38 mouse cellular contexts compared by ENCODE assay signal in the genomic region with DNA sequence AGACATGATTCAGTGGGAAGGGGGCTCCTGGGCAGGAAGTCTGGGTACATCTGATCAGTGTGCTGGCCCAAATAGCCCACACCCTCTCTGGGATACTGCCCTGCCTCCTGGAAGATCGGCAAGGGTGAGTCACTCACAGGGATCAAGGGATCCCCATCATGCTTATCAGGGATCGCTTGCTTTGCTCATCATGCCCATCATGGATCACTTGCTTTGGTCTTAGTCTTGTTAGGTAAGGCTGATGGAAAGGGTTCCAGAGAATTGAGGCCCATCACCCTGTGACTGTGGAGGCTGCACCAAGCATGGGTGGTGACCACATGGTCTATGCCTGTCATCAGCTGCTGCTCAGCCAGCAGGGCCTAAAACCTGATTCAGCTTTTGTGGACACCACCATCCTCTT. TPM values are rescaled to one million over a fixed set of nuclear protein-coding genes. Genes with fewer than 3 reads are reported as not detected.
DNase-seq lines count a peak whose midpoint lies in the region; ATAC-seq and TF ChIP-seq lines count a peak whose summit lies in the region.
"Had no signal": no experiment of that assay in that cellular context is flagged by ENCODE, and none has a peak within 500 bp of the region (broad histone marks: within the 10 kb centered on the region; RNA-seq: fewer than 3 reads in every experiment).

No protein-coding gene starts in this region.

- 0 out of 2 replicates have a peak, but pooled peaks have one; percentile 45 for ATAC-seq in intestine, embryonic 14.5 days (replicated peaks; ENCODE audit: low FRiP score, low TSS enrichment, low read depth)
- no peak for ATAC-seq in intestine, embryonic 16.5 days
- no peak for ATAC-seq in Patski
- ATAC-seq: forebrain, embryonic 13.5 days; intestine, embryonic 15.5 days; midbrain, embryonic 13.5 days had no signal

- POLR2A ChIA-PET in Patski (lab: Charles Lee), result no interaction called here

- TF ChIP-seq CTCF in Patski (IDR thresholded peaks at IDR 0.05), result no peak

- H3K9me3 ChIP-seq in intestine, embryonic 14.5 days (ENCODE audit: control insufficient read depth, low read length), result no peaks in the 10 kb centered on the region
- H3K9me3 ChIP-seq in intestine, embryonic 16.5 days (ENCODE audit: control insufficient read depth, low read length), result no peaks in the 10 kb centered on the region
- H3K9me3 ChIP-seq: forebrain, embryonic 13.5 days; heart, embryonic 13.5 days; hindbrain, embryonic 15.5 days; intestine, embryonic 15.5 days; limb, embryonic 12.5 days; megakaryocyte, embryonic 14.5 days; midbrain, embryonic 13.5 days had no signal

- H3K4me2 ChIP-seq in intestine, embryonic 14.5 days (ENCODE audit: low read length), result no peak overlapping the region
- no peak overlapping the region for H3K4me2 ChIP-seq in intestine, embryonic 16.5 days (ENCODE audit: low read depth, low read length)
- H3K4me2 ChIP-seq: forebrain, embryonic 13.5 days; heart, embryonic 13.5 days; hindbrain, embryonic 15.5 days; intestine, embryonic 15.5 days; limb, embryonic 12.5 days; liver, embryonic 11.5 days; midbrain, embryonic 13.5 days had no signal

- CTCF ChIA-PET in Patski (lab: Charles Lee), result interaction anchor here (1.1 kb wide), 1 partner anchor 10 kb away, joined by 4 read pairs; no protein-coding TSS in a partner anchor

- H3K36me3 ChIP-seq in intestine, embryonic 14.5 days (ENCODE audit: control insufficient read depth, insufficient read depth, low read length), result no peaks in the 10 kb centered on the region
- no peaks in the 10 kb centered on the region for H3K36me3 ChIP-seq in intestine, embryonic 16.5 days (ENCODE audit: control insufficient read depth, insufficient read depth, low read length)
- H3K36me3 ChIP-seq: heart, embryonic 13.5 days; hindbrain, embryonic 15.5 days; intestine, embryonic 15.5 days; limb, embryonic 12.5 days; midbrain, embryonic 13.5 days had no signal

- H3K4me3 ChIP-seq in intestine, embryonic 14.5 days (ENCODE audit: low read depth, low read length), result no peak overlapping the region
- no peak overlapping the region for H3K4me3 ChIP-seq in intestine, embryonic 16.5 days (ENCODE audit: low read length)
- H3K4me3 ChIP-seq: forebrain, embryonic 13.5 days; heart, adult 2 months; heart, embryonic 13.5 days; hindbrain, embryonic 15.5 days; intestine, embryonic 15.5 days; limb, embryonic 12.5 days; megakaryocyte, embryonic 14.5 days; midbrain, embryonic 13.5 days had no signal

- H3K9ac ChIP-seq in intestine, embryonic 14.5 days (ENCODE audit: low read length), result no peak overlapping the region
- H3K9ac ChIP-seq in intestine, embryonic 16.5 days (ENCODE audit: low read depth, low read length), result no peak overlapping the region
- H3K9ac ChIP-seq: forebrain, embryonic 13.5 days; heart, embryonic 13.5 days; hindbrain, embryonic 15.5 days; intestine, embryonic 15.5 days; limb, embryonic 12.5 days; midbrain, embryonic 13.5 days had no signal

- 0 out of 2 replicates have a peak, but pooled peaks cover 3% of the 10 kb centered on the region for H3K4me1 ChIP-seq in intestine, embryonic 14.5 days (replicated peaks; ENCODE audit: control insufficient read depth, insufficient read depth, low read length)
- no peaks in the 10 kb centered on the region for H3K4me1 ChIP-seq in intestine, embryonic 16.5 days (ENCODE audit: control insufficient read depth, insufficient read depth, low read length)
- H3K4me1 ChIP-seq: forebrain, embryonic 13.5 days; hindbrain, embryonic 15.5 days; intestine, embryonic 15.5 days; midbrain, embryonic 13.5 days had no signal

- no peak overlapping the region for H3K27ac ChIP-seq in intestine, embryonic 14.5 days (ENCODE audit: low read depth)
- no peak overlapping the region for H3K27ac ChIP-seq in intestine, embryonic 16.5 days (ENCODE audit: low read length)
- H3K27ac ChIP-seq: forebrain, embryonic 13.5 days; heart, embryonic 13.5 days; intestine, embryonic 15.5 days; kidney, postnatal 0 days; limb, embryonic 12.5 days; midbrain, embryonic 13.5 days had no signal

- peak; percentile 25 for DNase-seq in adrenal gland, adult 2 months
- no peak for DNase-seq in adrenal gland, adult 8-10 months
- no peak for DNase-seq in intestine, embryonic 14.5 days (ENCODE audit: low spot score)
- peak; percentile 63 for DNase-seq in 3T3-L1 (ENCODE audit: low read depth, low spot score)
- DNase-seq in Patski (ENCODE audit: low read depth, low spot score), result peak; percentile 9
- no peak for DNase-seq in retina, postnatal 1 day
- DNase-seq: cerebellum, adult 11 months; cerebellum, adult 9-10 months; cerebellum, postnatal 36 days; gastrocnemius, postnatal 25 days; heart, adult 2 months; heart, postnatal 10 days; kidney, adult 8-10 months; kidney, postnatal 4 days; layer of hippocampus, adult 9-11 months; lung, postnatal 4 days; right cerebral cortex, postnatal 14 days had no signal

- 68% methylated on average over 2 of the region's 2 CpGs for WGBS in intestine, embryonic 14.5 days
- 67% methylated on average over 2 of the region's 2 CpGs for WGBS in intestine, embryonic 16.5 days

- in situ Hi-C loops in Patski (cut with MboI; ENCODE audit: low pct_unique_long_range_greater_than_20kb), result no loop called here

- H3K27me3 ChIP-seq in intestine, embryonic 14.5 days (replicated peaks; ENCODE audit: control insufficient read depth, insufficient read depth, low read length), result no peaks in the 10 kb centered on the region
- no peaks in the 10 kb centered on the region for H3K27me3 ChIP-seq in intestine, embryonic 16.5 days (replicated peaks; ENCODE audit: control insufficient read depth, insufficient read depth, low read length)
- no peaks in the 10 kb centered on the region for H3K27me3 ChIP-seq in Patski
- H3K27me3 ChIP-seq: forebrain, embryonic 13.5 days; heart, embryonic 13.5 days; hindbrain, embryonic 15.5 days; intestine, embryonic 15.5 days; limb, embryonic 12.5 days; midbrain, embryonic 13.5 days had no signal

RNA-seq across cellular contexts. Expression of a gene that starts 21.6 kb away (rescaled TPM):
- 10 to 100 TPM; 14.7 to 24.7 TPM for total RNA-seq in adrenal gland, adult 2 months (2021)
- 35.5 and 36.4 TPM in 2 replicates for polyA plus RNA-seq in adrenal gland, adult 2 months (2012; rRNA removed)
- total RNA-seq in adrenal gland, adult 8-10 months (2022), result 10 to 100 TPM; 21.3 to 31.3 (median 28.5) TPM
- polyA plus RNA-seq in intestine, embryonic 14.5 days (2014; fragmentation: Nextera tagmentation; extraction: Ambion mirVana), result 12.8 and 13.2 TPM in 2 replicates
- polyA plus RNA-seq in intestine, embryonic 16.5 days (2015; fragmentation: Nextera tagmentation; extraction: Ambion mirVana), result 14.4 and 15.9 TPM in 2 replicates
- 20.8 TPM for polyA plus RNA-seq in Patski (2021)
- total RNA-seq: MEL; monocyte, adult 5-6 weeks had no signal

RNA-seq across cellular contexts. Expression of a gene that starts 24.5 kb away (rescaled TPM):
- total RNA-seq in adrenal gland, adult 2 months (2021), result 1 to 10 TPM in 1 of 2 experiments, under 1 TPM in 1; 0.78 to 1.6 TPM
- polyA plus RNA-seq in adrenal gland, adult 2 months (2012; rRNA removed), result 0.87 and 1.5 TPM in 2 replicates
- 1 to 10 TPM; 1.8 to 2.7 (median 2.3) TPM for total RNA-seq in adrenal gland, adult 8-10 months (2022)
- polyA plus RNA-seq in intestine, embryonic 14.5 days (2014; fragmentation: Nextera tagmentation; extraction: Ambion mirVana), result 2.7 and 2.9 TPM in 2 replicates
- 2.7 and 3.5 TPM in 2 replicates for polyA plus RNA-seq in intestine, embryonic 16.5 days (2015; fragmentation: Nextera tagmentation; extraction: Ambion mirVana)
- polyA plus RNA-seq in Patski (2021), result 0.23 TPM
- total RNA-seq: hematopoietic stem cell, adult 5-6 weeks; monocyte, adult 5-6 weeks had no signal

RNA-seq across cellular contexts. Expression of a gene that starts 59.2 kb away (rescaled TPM):
- total RNA-seq in adrenal gland, adult 2 months (2021), result under 1 TPM; 0.48 to 0.84 TPM
- 0.32 and 1.00 TPM in 2 replicates for polyA plus RNA-seq in adrenal gland, adult 2 months (2012; rRNA removed)
- under 1 TPM; 0.54 to 0.84 (median 0.72) TPM for total RNA-seq in adrenal gland, adult 8-10 months (2022)
- polyA plus RNA-seq in intestine, embryonic 14.5 days (2014; fragmentation: Nextera tagmentation; extraction: Ambion mirVana), result not detected in 2 replicates
- polyA plus RNA-seq in intestine, embryonic 16.5 days (2015; fragmentation: Nextera tagmentation; extraction: Ambion mirVana), result not detected in 2 replicates
- polyA plus RNA-seq in Patski (2021), result not detected
- total RNA-seq: gastrocnemius, postnatal 25 days; heart, adult 2 months; heart, postnatal 10 days; hematopoietic stem cell, adult 5-6 weeks; left cerebral cortex, adult 18-20 months; left cerebral cortex, postnatal 14 days; MEL; monocyte, adult 5-6 weeks had no signal
- polyA plus RNA-seq: embryonic facial prominence, embryonic 11.5 days; forebrain, embryonic 13.5 days; heart, embryonic 13.5 days; hindbrain, embryonic 15.5 days; intestine, embryonic 15.5 days; kidney, postnatal 0 days; limb, embryonic 12.5 days; liver, embryonic 11.5 days; lung, embryonic 16.5 days; midbrain, embryonic 13.5 days; neural tube, embryonic 14.5 days; small intestine, adult 2 months; stomach, embryonic 14.5 days; testis, adult 2 months had no signal

Comparison
In these comparisons a context has a peak if more than half of its experiments do, and no peak if none do; other contexts are left out.
1. DNase-seq: peak in adrenal gland, adult 2 months (single experiment), 3T3-L1 (single experiment) and Patski (single experiment); none in adrenal gland, adult 8-10 months (single experiment), intestine, embryonic 14.5 days (single experiment) and retina, postnatal 1 day (single experiment).